Mouse (Mus musculus): ENCODE measurements at regions not wholly inside any gene's neighbourhood (a gene's known extent, or its start where the extent isn't known, plus 50 kb on each side); places are given as distances from the start of the nearest gene placed in this dataset.

DNA sequence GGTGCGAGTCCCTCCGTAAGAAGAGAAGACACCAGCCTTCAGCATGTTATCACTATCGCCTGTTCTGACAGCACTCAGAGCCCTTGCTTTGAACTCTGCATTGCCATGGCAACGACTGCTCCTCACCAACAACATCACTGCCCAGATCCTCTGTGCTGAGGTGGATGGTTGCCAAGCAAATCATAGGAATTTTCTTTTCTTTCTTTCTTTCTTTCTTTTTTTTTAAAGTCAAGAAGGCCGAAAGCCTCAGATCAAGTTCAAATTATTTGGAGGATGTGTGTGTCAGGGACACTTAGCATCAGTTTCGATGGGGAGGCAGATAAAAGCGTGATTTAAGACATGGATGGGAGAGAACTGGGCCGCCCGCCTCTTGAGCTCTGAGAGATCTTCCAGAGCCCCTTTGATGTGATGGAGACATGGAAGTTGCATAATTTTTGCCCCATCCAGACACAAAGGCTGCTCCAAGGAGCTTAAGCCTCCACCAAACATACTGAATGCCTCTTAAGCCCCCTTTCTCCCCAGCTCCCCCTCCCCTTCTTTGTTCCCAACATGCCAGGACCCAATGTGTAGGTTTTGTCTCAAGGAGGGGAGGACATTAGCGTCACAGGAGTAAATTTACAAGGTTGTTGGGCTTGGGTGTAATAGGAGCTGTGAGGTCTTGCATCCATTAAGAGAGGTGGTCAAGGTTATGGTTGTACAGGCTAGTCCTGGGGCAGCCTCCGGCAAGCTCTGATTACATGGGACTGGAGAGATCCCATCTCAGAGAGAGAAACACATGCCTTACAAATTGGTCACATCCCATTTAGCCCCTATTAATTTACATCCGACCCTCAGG, 167.4 kb upstream of the Npvf start:
- DNase-seq = peak; percentile 17
- H3K36me3 ChIP-seq (ENCODE audit: control insufficient read depth, insufficient read depth, low read length) = no peaks in the 10 kb centered on the region
- TF ChIP-seq CTCF (conservative IDR thresholded peaks at IDR 0.05; ENCODE audit: insufficient read depth, insufficient read length, low read depth, low read length) (no peak), POLR2A (IDR thresholded peaks at IDR 0.05; ENCODE audit: low read depth, low read length) (no peak)
- no peaks in the 10 kb centered on the region for H3K4me1 ChIP-seq (ENCODE audit: control insufficient read depth, insufficient read depth, low read length)
- WGBS = 55% methylated on average over 12 of the region's 12 CpGs
- H3K27ac ChIP-seq (ENCODE audit: insufficient read depth, low read depth, low read length) = no peak overlapping the region
- no peaks in the 10 kb centered on the region; the same call in 1 of the 2 replicates for H3K27me3 ChIP-seq (replicated peaks; ENCODE audit: control insufficient read depth, insufficient read depth, low read length)
- no peak overlapping the region for H3K4me3 ChIP-seq (ENCODE audit: insufficient read depth, low read depth, low read length)

DNA sequence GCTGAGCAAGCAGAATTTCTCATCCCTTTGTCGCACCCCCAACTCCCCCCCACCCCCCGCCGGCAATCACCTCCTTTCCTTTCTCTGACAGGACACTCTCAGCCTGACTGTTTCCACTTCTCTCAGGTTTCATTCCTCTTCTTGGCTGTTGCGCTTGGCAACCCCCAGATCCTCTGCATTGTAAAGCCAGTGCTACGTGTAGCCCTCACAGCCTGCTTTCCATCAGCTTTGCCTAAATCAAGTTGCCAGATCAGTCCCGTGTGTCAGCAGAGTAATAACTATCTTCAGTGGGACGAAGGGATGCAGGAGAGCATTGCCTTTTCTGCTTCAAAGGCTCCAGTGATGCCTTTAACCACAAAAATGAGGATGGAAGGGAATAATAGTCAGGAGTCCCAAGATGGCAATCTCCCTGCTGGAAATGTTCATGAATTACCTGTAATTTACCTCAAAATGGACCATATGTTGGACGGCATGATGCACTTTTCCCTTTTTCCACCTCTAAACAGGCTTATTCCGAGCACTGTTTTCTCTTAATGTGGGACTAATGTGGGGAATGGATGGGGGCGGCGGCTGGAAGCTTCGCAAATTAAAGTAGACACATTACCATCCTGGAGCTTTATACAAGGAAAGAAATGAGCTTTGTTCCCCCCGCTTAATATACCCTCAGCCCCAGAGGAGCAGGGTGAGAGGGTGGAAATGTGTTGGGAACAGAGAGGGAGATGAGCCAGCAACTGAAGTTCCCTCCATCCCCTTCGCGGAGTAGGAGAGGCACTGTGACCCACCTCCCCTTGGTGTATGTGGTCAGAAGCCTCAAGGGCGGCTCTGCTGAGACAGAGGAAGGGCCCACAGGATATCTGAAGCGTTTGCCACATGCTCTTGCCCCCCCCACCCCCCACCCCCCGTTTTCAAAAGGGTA, 168.3 kb upstream of the Npvf start:
- Histone ChIP-seq H3K4me3 (ENCODE audit: insufficient read depth, low read depth, low read length) (no peak overlapping the region), H3K27ac (ENCODE audit: insufficient read depth, low read depth, low read length) (no peak overlapping the region), H3K4me1 (ENCODE audit: control insufficient read depth, insufficient read depth, low read length) (no peaks in the 10 kb centered on the region), H3K36me3 (ENCODE audit: control insufficient read depth, insufficient read depth, low read length) (no peaks in the 10 kb centered on the region), H3K27me3 (replicated peaks; ENCODE audit: control insufficient read depth, insufficient read depth, low read length) (no peaks in the 10 kb centered on the region; the same call in 1 of the 2 replicates)
- DNase-seq = no peak
- 45% methylated on average over 18 of the region's 18 CpGs for WGBS
- TF ChIP-seq POLR2A (IDR thresholded peaks at IDR 0.05; ENCODE audit: low read depth, low read length) (no peak), CTCF (conservative IDR thresholded peaks at IDR 0.05; ENCODE audit: insufficient read depth, insufficient read length, low read depth, low read length) (no peak)

DNA sequence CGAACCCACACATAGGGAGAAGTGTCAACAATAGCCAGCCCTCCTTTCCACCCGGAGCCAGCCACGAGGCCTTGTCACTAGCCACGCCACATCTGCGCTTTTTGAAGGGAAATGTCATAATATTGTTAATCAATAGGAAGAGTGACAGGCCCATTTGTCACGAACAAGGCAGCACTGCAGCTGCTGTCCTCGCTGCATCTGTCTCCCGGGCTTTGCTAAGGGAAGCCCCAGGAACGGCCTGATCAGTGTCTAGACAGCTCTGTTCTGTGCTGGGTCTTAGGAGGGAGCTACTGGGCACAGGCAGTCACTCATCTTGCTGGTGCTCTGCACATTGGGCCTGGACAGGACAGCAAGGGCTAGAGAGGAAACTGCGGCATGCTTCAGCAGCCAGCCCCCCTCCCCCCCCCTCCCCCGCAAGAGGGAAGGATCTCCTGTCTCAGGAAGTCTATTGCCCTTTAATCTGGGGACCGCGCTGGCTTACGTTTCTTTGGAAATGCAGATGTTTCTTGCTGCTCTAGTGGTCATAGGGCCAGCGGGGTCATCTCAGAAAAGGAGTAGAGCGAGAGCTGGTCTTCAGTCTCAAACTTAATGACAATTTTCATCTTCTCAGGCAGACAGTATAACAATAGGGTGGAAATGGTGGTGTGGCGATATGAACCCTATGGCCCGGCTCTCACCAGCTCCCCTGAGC, 169.1 kb upstream of the Npvf start:
- no peak overlapping the region for H3K4me3 ChIP-seq (ENCODE audit: insufficient read depth, low read depth, low read length)
- WGBS = 24% methylated on average over 18 of the region's 18 CpGs

DNA sequence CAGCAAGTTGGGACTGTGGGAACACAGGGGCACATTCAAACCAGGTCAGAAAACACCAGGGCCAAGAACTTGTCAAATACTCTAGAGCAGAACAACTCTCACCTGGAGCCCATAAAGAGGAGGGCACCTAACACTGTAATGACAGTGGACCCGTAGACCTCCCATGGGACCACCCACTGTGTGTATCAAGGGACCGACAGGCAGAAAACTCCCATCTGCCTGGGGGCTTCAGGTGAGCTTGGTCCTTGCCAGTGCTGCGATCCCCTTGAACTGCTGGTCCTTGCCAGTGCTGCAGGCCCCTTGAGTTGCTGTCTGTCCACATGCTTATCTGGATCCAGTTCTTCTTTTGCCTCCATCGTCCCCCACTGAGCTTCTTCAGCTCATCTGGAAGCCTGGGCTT, 170.2 kb upstream of the Npvf start:
- H3K27ac ChIP-seq (ENCODE audit: insufficient read depth, low read depth, low read length) = no peak overlapping the region
- DNase-seq = no peak
- WGBS = 62% methylated on average over 4 of the region's 4 CpGs
- no peaks in the 10 kb centered on the region; the same call in 1 of the 2 replicates for H3K27me3 ChIP-seq (replicated peaks; ENCODE audit: control insufficient read depth, insufficient read depth, low read length)
- no peaks in the 10 kb centered on the region for H3K36me3 ChIP-seq (ENCODE audit: control insufficient read depth, insufficient read depth, low read length)
- H3K4me1 ChIP-seq (ENCODE audit: control insufficient read depth, insufficient read depth, low read length) = no peaks in the 10 kb centered on the region
- TF ChIP-seq CTCF (conservative IDR thresholded peaks at IDR 0.05; ENCODE audit: insufficient read depth, insufficient read length, low read depth, low read length) (no peak), POLR2A (IDR thresholded peaks at IDR 0.05; ENCODE audit: low read depth, low read length) (no peak)
- no peak overlapping the region for H3K4me3 ChIP-seq (ENCODE audit: insufficient read depth, low read depth, low read length)

More for the DNA sequence above, 169.1 kb upstream of the Npvf start:
- Histone ChIP-seq H3K27me3 (replicated peaks; ENCODE audit: control insufficient read depth, insufficient read depth, low read length) (no peaks in the 10 kb centered on the region; the same call in 1 of the 2 replicates), H3K4me1 (ENCODE audit: control insufficient read depth, insufficient read depth, low read length) (no peaks in the 10 kb centered on the region), H3K36me3 (ENCODE audit: control insufficient read depth, insufficient read depth, low read length) (no peaks in the 10 kb centered on the region), H3K27ac (ENCODE audit: insufficient read depth, low read depth, low read length) (no peak overlapping the region)
- TF ChIP-seq POLR2A (IDR thresholded peaks at IDR 0.05; ENCODE audit: low read depth, low read length) = no peak
- TF ChIP-seq CTCF (conservative IDR thresholded peaks at IDR 0.05; ENCODE audit: insufficient read depth, insufficient read length, low read depth, low read length) = no peak
- DNase-seq = no peak

DNA sequence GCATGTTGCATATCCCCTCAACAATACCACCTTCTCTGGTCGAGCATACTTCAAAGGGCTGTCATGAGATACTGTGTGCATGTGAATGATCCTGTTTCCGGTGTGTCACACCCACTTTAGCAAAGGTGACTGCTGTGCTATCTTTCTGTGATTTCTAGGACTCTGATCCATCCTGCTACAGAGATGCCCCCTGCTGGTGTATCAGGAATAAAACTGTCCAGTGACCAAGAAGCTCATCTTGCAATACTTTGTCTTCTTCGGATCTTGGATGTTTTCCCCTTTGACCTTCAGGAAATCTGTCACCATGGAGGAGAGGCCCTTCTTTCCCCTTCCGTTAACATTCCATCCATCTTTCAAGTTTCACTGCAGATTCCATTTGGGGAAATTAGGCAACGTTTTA, 177.5 kb upstream of the Npvf start:
- 35% methylated on average over 5 of the region's 5 CpGs for WGBS
- Histone ChIP-seq H3K27ac (ENCODE audit: insufficient read depth, low read depth, low read length) (no peak overlapping the region), H3K4me3 (ENCODE audit: insufficient read depth, low read depth, low read length) (no peak overlapping the region), H3K27me3 (replicated peaks; ENCODE audit: control insufficient read depth, insufficient read depth, low read length) (no peaks in the 10 kb centered on the region), H3K36me3 (ENCODE audit: control insufficient read depth, insufficient read depth, low read length) (no peaks in the 10 kb centered on the region), H3K4me1 (ENCODE audit: control insufficient read depth, insufficient read depth, low read length) (no peaks in the 10 kb centered on the region)
- TF ChIP-seq POLR2A (IDR thresholded peaks at IDR 0.05; ENCODE audit: low read depth, low read length) (no peak), CTCF (conservative IDR thresholded peaks at IDR 0.05; ENCODE audit: insufficient read depth, insufficient read length, low read depth, low read length) (no peak)
- DNase-seq = peak; percentile 15

DNA sequence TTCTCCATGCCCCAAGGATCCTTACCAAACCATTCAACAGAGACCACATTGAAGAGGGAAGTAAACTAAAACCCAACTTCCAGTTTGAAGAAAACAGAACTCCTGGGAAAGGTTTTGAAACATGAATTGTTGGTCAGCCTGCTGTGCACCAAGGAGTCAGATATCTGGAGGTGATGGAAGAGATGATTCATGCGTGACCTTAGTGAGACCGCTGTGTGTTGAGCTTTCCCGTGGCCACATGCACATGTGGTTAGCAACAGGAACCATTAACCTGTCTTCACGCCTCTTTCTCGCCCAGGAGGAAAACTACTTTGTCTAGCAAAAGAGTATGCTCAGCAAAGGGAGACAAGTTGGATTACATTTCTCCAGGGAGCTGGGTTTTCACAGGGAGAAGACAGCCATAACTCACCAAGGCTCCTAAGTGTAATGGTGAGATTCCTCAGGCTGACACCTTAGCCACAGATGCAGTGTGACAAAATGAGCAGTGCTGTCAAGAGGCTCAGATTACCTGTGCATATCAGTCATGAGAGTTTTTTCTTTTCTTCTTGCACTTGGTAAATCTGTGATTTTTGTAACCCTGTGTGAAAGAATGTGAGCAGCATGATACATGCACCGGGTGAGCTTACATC, 181.9 kb upstream of the Npvf start:
- Histone ChIP-seq H3K4me1 (ENCODE audit: control insufficient read depth, insufficient read depth, low read length) (no peaks in the 10 kb centered on the region), H3K27me3 (replicated peaks; ENCODE audit: control insufficient read depth, insufficient read depth, low read length) (no peaks in the 10 kb centered on the region), H3K36me3 (ENCODE audit: control insufficient read depth, insufficient read depth, low read length) (no peaks in the 10 kb centered on the region), H3K27ac (ENCODE audit: insufficient read depth, low read depth, low read length) (no peak overlapping the region), H3K4me3 (ENCODE audit: insufficient read depth, low read depth, low read length) (no peak overlapping the region)
- no peak for DNase-seq
- no peak for TF ChIP-seq CTCF (conservative IDR thresholded peaks at IDR 0.05; ENCODE audit: insufficient read depth, insufficient read length, low read depth, low read length)
- no peak for TF ChIP-seq POLR2A (IDR thresholded peaks at IDR 0.05; ENCODE audit: low read depth, low read length)
- 44% methylated on average over 6 of the region's 6 CpGs for WGBS

All from kidney, adult 2 months (tissue).